Mouse (Mus musculus) urinary bladder, postnatal 36 days (tissue): Measurements from ENCODE around the gene Smim27.
"Not testable (repeated sequence)": the region's sequence is repeated elsewhere in the genome, so short reads cannot be mapped to it uniquely, and the experiment has no call there.

Source experiments
- DNase-seq, 2 experiments: peaks; one replicate each; pipeline ENCODE4 v3.0.0; 2022; ENCODE audit warnings: low spot score in 2 of 2, mixed read lengths in 1 of 2

Smim27 gene

DNA sequence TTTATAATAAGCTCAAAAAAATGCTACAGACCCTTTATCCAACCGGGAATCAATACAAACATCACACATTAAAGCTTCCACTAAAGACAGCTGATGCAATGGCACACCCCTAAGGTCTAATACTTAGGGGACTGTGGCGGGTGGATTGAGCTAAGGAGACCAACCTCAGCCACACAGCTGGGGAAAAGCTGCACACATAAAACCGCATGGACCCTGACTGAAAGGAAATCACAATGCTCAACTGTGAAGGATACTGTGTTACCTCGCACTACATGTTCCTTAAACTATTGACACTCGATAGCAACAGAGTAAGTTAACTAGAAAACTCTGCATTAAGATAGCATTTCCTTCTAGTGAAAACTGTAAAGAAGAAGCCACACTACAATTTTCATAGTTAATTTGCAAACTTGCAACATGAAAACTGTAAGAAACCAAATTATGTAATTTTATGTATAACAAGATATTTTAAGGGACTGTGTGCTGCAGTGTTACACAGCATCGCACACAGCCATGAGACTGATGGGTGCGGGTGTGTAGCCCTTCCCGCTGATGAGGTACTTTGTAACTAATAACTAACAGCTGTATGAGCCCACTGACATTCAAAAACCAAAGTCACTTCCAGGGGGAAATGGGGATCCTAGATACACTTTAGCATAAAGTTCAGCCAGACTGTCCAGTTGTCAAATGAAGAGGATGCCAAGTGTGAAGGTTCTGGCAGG is 14.8 kb upstream of the Smim27 start:
- no peak for DNase-seq

DNA sequence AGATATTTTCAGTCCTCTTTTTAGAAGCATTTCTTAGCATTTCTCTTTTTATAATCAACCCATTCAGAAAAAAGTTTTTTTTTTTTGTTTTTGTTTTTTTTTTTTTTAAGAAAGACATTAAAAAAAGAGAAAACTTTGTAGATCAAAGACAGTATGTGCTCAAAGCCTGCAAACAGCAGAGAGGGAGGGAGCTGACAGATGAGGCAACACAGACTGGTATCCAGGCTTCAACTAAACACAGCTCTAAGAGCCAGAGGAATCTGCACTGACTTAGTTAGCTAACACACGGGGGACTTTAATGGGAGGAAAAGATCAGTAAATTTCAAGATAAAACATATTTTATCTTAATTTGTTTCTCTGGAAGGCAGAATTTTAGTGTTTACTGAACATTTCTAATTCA is 5.1 kb upstream of the Smim27 start:
- DNase-seq = no peak

DNA sequence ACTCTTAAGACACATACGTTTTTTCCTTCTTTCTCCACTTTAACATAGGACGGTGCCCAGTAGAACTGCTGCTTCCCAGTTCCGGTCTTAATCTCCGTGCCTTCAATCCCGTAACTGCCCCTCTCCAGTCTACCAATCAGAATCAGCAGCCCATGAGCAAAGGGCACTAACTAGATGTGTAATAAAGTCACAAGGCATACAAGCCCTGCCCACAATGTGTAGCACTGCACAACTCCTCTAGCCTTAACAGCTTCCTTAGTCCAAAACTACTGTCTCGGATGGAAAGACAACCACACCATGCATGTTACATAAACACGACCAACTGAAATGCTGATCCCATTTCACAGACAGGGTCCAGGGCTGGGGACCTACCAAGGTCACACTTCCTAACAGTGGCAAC is 1.7 kb upstream of the Smim27 start:
- no peak for DNase-seq

DNA sequence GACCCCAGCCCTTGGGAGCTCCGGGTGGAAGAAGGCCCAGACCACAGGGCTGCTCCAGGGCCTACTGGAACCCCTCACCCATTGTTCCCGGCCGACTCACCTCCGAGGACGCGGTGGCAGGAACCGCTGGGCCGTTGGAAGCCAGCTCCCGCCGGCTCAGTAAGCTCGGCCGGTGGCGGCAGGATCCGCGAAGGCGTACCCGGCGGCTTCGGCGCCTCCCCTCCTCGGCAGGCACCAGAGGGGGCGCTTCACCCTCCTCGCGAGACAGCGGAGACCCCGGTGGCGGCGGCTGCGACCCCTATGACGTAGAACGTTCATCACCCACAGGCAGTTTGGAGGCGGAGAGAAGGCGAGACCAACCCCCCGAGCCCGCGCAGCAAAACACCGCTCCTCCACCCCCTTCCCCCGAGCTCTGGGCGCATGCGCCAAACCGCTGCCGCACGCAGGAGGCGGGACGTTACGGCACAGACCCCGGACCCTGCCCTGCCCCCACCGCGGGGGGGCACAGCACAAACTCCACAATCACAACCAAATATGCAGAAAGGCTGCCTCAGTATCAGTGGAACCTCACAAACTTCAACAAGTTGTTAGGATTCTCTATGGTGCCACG is 1.1 kb upstream of the Smim27 start:
- DNase-seq = peak; percentile 88 to 90

DNA sequence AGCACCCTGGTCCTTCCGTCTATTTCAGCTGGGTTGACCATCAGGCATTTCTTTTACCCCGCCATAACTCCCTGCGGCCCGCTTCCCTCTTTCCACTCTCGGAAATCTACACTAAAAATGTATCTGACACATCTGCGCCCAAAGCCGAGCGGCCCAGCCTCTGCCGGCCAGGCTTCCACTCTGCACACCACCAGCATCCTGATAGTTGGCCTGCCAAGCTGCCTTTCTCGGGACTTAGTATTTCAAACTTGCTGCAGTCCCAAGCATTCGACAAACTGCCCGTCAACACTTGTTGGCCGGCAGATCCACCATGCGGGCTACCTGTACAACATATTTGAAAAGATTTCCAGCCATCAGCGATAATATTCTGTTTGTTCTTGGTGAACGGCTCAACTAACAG is 544 bp upstream of the Smim27 start:
- no peak for DNase-seq

DNA sequence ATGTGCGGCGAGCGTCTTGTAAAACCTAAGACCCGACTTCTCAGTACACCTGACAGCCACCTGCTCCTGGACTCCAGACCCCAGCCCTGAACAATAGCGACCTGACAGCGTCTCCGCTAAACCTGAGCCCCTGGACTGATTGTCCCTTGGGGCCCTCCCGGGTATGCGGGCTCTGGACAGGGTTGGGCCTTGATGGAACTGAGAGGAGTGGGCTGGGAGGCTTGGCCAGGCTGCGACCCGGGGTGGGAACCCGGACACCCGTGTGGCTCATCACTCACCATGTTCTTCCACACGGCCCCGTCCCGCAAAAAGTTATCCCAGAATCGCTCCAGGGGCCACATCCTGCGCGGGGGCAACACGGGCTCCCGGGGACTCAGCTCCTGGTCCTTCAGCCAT is 9.5 kb downstream of the Smim27 start:
- DNase-seq = no peak

DNA sequence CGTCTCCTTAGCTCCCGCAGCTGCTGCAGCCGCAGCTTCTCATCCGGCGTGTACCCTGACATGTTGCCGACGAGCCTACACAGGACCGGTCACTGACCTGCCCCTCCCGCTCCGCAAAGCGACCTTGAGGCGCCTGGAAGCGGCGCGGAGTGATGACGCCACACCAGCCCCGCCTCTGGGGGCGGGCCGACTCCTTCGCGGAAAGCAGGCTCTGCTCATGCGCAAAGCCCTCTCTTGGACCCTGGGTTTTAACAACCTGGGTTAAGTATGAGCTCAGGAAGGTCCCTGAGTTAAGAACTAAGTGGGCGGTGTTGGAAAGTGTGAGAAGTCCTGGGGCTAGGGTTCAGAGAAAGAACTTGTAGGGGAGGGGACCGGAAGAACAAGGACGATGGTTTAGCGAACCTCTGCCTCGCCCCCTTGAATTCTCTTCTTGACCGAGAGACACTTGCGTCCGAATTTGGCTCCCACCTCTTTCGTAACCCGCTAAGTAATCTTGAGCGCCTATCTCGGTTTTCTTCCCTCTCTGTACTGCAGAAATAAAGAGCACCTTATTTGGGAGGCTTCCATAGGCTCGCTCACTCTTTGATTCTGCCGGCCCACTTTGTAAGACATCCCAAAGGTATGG is 10.0 kb downstream of the Smim27 start, which contains the start of gene Ndufb6:
Gene Ndufb6 (minus strand): TSS at position 146 of the 625 bp plus-strand sequence.
- DNase-seq = peak; percentile 92 to 93

DNA sequence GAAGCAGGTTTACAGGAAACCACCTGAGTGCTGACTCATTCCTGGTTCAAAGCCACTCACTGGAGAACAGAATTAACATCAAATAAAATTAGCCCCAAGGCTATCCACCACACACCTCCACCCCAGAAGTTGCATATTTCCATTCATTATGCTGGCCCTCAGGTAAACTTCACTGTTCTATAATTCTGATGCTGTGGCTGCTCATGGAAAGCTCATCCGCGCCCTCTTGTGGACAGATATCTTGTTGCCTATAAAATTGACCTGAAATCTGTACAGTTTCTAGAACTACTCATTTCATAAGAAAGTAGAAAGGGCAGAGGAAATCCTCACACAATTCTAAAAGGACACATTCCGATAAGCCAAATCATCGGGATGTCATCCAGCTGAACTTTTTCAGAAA is 16.2 kb downstream of the Smim27 start:
- peak; percentile 56 to 58 for DNase-seq

DNA sequence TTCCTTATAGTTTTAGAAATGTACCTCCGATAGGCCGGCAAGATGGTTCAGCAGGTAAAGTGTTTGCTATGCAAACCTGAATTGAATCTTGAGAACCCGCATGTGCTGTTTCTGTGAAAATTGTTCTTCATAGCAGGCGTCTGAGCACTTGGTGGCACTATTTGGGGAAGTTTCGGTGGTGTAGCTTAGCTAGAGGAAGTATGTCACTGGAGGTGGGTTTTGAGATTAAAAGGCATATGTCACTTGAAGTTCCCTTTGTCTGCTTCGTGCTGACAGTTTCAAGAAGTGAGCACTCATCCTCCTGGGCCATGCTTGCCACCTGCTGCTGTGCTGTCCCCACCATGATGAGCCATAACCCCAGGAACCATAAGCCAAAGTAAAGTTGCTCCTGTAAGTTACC is 18.0 kb downstream of the Smim27 start:
- DNase-seq = no peak

DNA sequence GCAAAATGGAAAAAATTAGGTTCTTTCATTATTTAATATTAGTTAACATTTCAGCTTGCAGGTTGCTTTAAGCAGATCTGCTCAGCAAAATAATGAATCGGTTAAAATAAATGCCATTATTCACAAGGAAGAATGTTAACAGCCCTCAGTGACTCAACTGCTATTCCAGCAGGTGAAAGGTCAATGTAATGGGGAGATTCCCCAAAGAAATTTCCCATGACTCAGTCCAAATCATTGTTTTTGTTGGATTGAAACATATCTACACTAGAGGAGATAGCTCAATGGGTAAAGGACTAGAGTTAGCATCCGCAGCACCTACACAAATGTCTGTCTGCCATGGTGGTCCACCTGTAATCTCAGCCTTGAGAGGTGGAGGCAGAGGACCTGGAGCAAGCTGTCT is 19.7 kb downstream of the Smim27 start:
- DNase-seq = no peak

DNA sequence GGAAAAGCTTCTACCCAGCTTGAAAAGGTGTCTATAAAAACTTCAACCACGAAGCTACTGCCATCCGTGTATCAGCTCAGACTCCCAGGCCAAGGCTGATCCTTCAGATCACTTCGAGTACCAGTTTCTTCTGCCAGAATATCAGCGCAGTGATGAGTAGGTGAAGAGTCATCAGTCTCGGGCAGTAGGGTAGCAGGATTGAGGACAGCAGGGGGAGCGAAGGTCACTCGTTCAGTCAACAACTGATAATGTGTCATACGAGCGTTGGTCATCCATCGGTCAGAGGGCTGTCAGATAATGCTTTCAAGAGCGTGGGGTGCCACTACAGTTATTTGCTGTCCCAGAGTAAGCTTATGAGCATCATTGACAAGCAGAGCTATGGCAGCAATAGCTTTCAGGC is 22.1 kb downstream of the Smim27 start:
- not testable (repeated sequence) for DNase-seq

DNA sequence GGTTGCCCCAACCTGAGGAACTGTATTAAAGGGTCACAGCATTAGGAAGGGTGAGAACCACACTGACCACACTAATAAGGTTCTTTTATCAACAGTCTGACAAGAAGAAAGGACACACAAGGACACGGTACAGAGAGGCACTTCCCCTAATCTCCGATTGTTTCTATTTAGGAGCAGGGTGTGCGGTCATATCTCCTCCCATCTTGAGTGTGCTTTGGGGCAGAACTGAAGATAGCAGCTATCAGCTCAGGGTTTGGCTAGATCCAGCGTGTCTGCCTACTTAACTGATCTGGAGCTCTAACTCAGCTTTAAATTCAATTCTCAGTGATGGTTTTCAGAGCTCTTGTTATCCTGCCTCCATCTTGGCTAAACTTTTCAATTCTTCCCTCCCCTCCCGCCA is 29.8 kb downstream of the Smim27 start:
- no peak for DNase-seq

DNA sequence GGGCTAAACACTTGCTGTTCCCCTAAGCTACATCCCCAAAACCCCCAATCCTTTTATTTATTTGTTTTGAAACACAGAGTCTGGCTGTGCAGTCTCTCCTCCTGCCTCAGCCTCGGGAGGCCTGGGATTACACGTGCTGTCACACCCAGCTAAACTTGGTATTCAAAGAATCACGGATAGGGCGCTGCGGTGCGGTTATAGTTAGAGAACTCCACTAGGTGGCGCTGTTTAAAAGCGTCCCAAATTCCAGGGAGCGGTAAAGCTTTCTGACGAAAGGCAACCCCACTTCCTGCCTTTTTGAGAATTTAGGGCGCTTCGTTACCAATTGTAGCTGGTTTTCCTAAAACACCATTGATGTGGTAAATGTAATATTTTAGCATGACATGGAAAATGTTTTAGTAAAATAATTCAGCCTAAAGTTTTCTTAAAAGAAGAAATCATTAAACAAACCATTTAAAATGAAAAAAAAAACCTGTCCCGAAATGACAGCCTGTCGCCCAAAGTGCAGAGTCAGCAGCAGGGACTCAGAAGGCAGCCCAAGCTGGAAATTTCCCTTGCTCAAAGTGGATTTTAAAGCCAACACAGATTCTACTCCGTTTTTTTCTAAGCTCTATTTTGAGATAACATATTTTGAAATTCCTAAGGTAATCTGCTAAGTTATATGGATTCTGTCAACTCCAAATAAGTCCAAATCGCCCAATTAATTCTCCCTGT is 31.9 kb downstream of the Smim27 start:
- peak; percentile 46 to 68 for DNase-seq

DNA sequence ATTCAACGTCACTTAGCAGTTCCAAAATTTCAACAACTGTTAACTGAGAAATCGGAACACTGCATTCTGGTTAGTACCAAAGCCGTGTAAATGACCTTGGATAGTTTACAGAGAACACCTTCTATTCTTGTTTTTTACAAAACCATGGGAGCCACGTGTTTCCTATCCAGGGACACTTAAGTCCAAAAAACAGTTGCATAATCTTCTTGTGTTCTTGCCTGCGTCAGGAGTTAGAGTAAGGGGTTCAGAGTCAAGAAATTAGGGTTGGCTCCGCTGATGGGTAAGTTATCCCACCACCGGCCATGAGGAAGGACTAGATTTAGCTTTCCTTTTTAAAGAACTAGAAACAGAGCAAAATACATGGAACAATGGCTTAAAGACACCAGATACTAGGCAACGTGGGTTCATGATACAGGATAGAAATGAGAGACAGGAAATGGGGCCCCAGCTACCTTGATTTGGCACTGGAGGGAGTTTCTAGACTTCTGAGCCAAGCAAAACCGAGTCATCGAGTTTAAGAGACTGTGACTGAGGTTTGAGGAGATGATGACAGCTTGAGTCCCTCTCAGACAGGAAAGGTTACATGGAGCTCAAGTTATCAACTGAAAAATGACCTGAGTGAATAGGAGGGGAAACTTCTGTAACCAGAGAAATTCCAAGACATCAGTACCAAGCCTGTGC is 33.2 kb downstream of the Smim27 start:
- no peak for DNase-seq

DNA sequence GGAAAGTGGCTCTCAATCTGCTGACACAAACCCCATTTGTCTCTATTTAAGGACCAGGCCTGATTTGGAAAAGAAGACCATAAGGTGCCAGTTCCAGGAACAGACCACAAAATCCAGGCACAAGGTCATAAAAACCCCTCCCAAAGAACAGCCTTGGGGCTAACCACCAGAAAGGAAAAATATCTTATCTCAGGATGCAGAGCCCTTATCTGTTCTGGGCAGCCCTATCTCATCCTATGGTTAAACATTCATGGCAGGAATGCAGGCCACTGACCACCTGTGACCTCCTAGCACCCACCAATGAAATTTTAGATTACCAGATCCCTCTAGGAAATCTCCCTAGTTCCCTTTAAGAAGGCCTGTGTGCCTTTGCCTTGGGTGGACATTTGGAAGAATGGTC is 40.3 kb downstream of the Smim27 start:
- no peak for DNase-seq

DNA sequence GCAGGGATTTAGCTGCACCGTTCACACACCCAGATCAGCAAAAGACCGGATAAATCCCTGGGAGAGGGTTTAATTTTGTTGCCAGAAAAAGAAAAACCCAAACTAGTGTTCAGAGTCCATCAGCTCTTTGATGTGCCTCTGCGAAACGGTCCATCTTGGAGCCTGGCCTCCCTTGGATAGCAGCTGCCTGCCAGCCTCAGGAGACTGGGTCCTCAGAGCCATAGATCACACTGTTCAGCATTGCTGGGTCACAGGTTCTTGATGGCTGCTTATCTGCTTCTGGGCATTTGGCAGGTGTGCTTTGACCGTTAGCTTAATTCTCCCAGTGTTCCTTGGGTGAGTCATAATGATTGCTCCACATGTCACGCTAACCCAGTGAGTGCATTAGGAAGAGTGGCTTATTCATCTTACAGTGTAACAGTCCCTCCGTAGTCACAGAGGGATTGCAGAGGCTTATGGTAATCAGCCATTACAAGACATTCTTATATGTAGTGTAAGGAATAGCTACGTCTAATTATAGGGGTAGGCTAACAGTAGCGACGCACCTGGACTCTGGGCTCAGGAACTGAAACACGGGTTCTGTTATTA is 41.5 kb downstream of the Smim27 start:
- DNase-seq = no peak

DNA sequence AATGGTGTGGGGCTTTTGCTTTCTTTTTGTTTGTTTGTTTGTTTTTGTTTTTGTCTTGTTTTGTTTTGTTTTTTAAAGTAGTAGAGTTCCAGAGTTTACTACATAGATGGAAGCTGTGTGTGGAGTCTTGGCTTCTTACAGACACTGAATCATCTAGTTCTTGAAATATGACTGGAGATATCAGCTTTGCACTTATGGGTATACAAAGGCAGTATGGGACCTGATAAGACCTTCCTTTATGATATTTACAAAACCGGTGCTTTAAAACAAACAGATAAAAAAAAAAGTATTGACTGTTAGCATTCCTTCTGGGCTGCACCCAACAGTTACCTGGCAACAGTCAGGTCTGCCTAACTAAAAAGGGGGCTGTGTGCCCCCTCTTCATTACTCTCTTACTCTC is 42.8 kb downstream of the Smim27 start:
- DNase-seq = no peak

DNA sequence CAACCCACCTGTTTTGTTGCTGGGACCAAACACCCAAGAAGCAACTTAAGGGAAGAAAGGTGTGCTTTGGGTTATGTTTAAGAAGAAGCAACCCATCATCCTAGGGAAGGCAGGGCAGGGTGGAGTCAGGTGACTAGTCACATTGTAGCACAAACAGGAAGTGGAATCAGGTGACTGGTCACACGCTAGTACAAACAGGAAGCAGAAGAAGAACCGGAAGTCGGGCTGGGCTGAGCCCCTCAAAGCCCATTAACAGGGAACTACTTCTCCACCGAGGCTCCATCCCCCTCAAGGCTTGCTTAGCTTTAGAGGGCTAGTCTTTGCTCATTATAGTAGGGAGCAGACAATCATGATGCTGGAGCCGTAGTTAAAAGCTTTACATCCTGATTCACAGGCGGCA is 43.6 kb downstream of the Smim27 start:
- DNase-seq = no peak

DNA sequence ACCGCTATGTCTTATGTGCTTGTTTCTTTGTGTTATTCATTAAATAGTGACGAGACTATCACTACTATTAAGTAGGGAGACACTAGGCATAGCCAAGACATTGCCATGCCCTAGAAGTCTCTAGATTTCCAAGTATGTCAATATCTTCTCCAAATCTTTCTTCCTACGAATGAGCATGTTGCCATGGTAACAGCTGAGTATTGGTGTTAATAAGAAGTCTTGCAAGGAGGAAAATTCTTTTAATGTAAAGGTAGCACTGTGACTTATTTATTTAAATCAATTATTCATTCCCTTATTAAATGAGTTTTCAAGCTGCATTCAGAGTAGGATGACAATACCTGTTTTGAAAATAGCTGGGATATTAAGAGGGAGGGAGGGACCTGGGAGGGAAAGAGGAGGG is 48.0 kb downstream of the Smim27 start:
- DNase-seq = no peak
